Mouse (Mus musculus): ENCODE data around the gene Slfn14. TPM values are rescaled to one million over a fixed set of nuclear protein-coding genes. Genes with fewer than 3 reads are reported as not detected.
"Not testable (repeated sequence)": the region's sequence is repeated elsewhere in the genome, so short reads cannot be mapped to it uniquely, and the experiment has no call there.

The Slfn14 gene
- polyA plus RNA-seq (2015; fragmentation: Nextera tagmentation; extraction: Ambion mirVana), result not detected in 2 replicates

DNA sequence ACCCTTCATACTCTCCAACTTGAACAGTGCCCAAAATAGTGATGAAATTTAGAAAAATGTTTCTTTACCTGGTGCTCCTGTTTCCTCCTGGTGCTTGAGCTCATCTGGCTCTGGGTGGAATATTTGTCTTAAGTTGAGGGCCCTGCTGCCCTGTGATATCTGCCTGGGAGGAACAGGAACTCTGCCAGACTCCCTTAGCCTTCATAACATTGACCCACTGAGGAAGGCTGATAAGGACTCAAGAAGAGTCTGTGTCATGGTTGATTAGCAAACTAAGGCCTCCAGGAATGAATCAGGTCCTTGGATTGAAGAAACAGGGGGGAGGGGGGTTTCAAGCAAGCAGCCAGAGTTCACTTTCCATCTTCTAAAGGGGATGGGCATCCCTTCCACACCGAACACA lies at the start of gene Slfn14:
Gene Slfn14, minus strand, starts transcription at position 161 of the 400 bp plus-strand sequence.
- no peak within 1 kb of the TSS for H3K9ac ChIP-seq (ENCODE audit: low read depth, low read length)
- H3K27ac ChIP-seq (ENCODE audit: low read length), result no peak within 1 kb of the TSS
- H3K27me3 ChIP-seq (ENCODE audit: control insufficient read depth, insufficient read depth, low read depth, low read length), result no peaks in the 10 kb centered on the region
- no peak for ATAC-seq
- no peak within 1 kb of the TSS for H3K4me2 ChIP-seq (ENCODE audit: low read length)
- no peak within 1 kb of the TSS for H3K4me3 ChIP-seq (ENCODE audit: low read depth, low read length)
- peaks cover 6% of the 10 kb centered on the region for H3K4me1 ChIP-seq (ENCODE audit: control insufficient read depth, insufficient read depth, low read length)
- H3K36me3 ChIP-seq (ENCODE audit: control insufficient read depth, insufficient read depth, low read length), result no peaks in the 10 kb centered on the region
- H3K9me3 ChIP-seq (replicated peaks; ENCODE audit: control insufficient read depth, low read length, poor library complexity, severe bottlenecking), result no peaks in the 10 kb centered on the region
- 67% methylated on average over 1 of the region's 1 CpGs for WGBS

DNA sequence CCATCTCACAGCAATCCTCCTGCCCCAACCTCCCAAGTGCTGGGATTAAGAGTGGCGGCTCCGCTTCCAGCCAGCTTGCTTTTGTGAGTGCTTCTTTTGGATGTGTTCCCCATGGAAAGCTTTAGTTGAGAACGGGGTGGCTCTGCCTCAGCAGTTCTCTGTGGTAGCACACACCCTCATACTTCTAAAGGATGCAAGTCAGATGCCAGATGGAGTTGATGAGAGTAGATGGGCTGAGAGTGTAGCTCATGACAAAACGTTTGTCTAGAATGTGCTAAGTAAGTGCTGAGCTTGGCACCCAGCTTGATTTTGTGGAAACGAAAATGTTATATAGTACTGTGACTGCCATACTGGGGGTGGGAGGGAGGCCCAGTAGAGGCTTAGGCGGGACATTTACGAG lies 49.3 kb upstream of the Slfn14 start:
- H3K9me3 ChIP-seq (replicated peaks; ENCODE audit: control insufficient read depth, low read length, poor library complexity, severe bottlenecking), result no peaks in the 10 kb centered on the region
- H3K9ac ChIP-seq (ENCODE audit: low read depth, low read length), result no peak overlapping the region
- H3K27me3 ChIP-seq (ENCODE audit: control insufficient read depth, insufficient read depth, low read depth, low read length), result no peaks in the 10 kb centered on the region
- H3K27ac ChIP-seq (ENCODE audit: low read length), result no peak overlapping the region
- peaks cover 29% of the 10 kb centered on the region for H3K36me3 ChIP-seq (ENCODE audit: control insufficient read depth, insufficient read depth, low read length)
- H3K4me3 ChIP-seq (ENCODE audit: low read depth, low read length), result no peak overlapping the region
- no peak for ATAC-seq
- 92% methylated on average over 7 of the region's 7 CpGs for WGBS
- H3K4me2 ChIP-seq (ENCODE audit: low read length), result no peak overlapping the region
- H3K4me1 ChIP-seq (ENCODE audit: control insufficient read depth, insufficient read depth, low read length), result no peaks in the 10 kb centered on the region

- ATAC-seq, result no peak
- Histone ChIP-seq H3K36me3 (ENCODE audit: control insufficient read depth, insufficient read depth, low read length) (peaks cover 36% of the 10 kb centered on the region), H3K9ac (ENCODE audit: low read depth, low read length) (no peak overlapping the region), H3K27ac (ENCODE audit: low read length) (no peak overlapping the region), H3K9me3 (replicated peaks; ENCODE audit: control insufficient read depth, low read length, poor library complexity, severe bottlenecking) (no peaks in the 10 kb centered on the region), H3K27me3 (ENCODE audit: control insufficient read depth, insufficient read depth, low read depth, low read length) (no peaks in the 10 kb centered on the region), H3K4me2 (ENCODE audit: low read length) (no peak overlapping the region), H3K4me3 (ENCODE audit: low read depth, low read length) (no peak overlapping the region), H3K4me1 (ENCODE audit: control insufficient read depth, insufficient read depth, low read length) (no peaks in the 10 kb centered on the region)
- WGBS, result 60% methylated on average over 3 of the region's 3 CpGs
Measured at GRCm38 (mm10) chr11:83327427-83327826, 40.9 kb upstream of the Slfn14 start.

DNA sequence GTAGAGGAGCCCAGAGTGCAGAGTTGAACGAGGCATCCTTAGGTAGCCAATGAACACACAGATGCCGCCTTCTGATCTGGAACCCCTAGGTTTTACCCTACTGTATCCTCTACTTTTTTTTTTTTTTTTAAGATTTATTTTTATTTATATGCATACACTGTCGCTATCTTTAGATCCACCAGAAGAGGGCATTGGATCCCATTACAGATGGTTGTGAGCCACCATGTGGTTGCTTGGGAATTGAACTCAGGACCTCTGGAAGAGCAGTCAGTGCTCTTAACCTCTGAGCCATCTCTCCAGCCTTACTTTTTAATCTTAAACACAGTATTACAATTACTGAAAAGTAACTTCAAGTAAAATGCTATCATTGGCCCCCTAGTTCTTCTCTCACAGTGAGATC lies 40.2 kb upstream of the Slfn14 start:
- not testable (repeated sequence) for H3K4me3 ChIP-seq (ENCODE audit: low read depth, low read length); H3K9me3 ChIP-seq (replicated peaks; ENCODE audit: control insufficient read depth, low read length, poor library complexity, severe bottlenecking); H3K9ac ChIP-seq (ENCODE audit: low read depth, low read length); H3K27ac ChIP-seq (ENCODE audit: low read length); ATAC-seq; H3K4me2 ChIP-seq (ENCODE audit: low read length); H3K27me3 ChIP-seq (ENCODE audit: control insufficient read depth, insufficient read depth, low read depth, low read length); H3K4me1 ChIP-seq (ENCODE audit: control insufficient read depth, insufficient read depth, low read length)
- H3K36me3 ChIP-seq (ENCODE audit: control insufficient read depth, insufficient read depth, low read length), result peaks cover 43% of the 10 kb centered on the region
- WGBS, result 84% methylated on average over 3 of the region's 3 CpGs

DNA sequence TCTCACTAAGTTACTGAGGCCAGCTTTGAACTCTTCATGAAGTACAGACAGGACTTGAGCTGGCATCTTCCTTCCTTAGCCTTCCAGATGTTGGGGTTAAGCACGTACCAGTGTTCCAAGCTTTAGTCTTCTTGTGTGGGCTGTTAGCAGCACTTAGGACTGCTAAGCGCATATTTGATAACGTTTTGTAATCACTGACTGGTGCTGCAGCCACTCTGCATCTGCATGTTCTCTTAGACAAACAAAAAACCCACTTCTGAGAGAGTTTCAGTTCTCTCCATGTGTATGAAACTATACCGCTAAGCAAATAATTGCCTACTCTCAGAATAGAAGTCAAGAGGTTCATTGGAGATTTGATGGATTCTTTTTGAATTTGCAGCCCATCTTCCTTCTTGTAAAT lies 32.5 kb upstream of the Slfn14 start:
- H3K27ac ChIP-seq (ENCODE audit: low read length), result no peak overlapping the region
- no peaks in the 10 kb centered on the region for H3K27me3 ChIP-seq (ENCODE audit: control insufficient read depth, insufficient read depth, low read depth, low read length)
- no peaks in the 10 kb centered on the region for H3K9me3 ChIP-seq (replicated peaks; ENCODE audit: control insufficient read depth, low read length, poor library complexity, severe bottlenecking)
- H3K9ac ChIP-seq (ENCODE audit: low read depth, low read length), result no peak overlapping the region
- WGBS, result 93% methylated on average over 4 of the region's 4 CpGs
- H3K4me1 ChIP-seq (ENCODE audit: control insufficient read depth, insufficient read depth, low read length), result no peaks in the 10 kb centered on the region
- H3K36me3 ChIP-seq (ENCODE audit: control insufficient read depth, insufficient read depth, low read length), result peaks cover 19% of the 10 kb centered on the region
- no peak for ATAC-seq
- H3K4me2 ChIP-seq (ENCODE audit: low read length), result no peak overlapping the region
- no peak overlapping the region for H3K4me3 ChIP-seq (ENCODE audit: low read depth, low read length)

- Histone ChIP-seq H3K4me2 (ENCODE audit: low read length) (no peak overlapping the region), H3K9ac (ENCODE audit: low read depth, low read length) (no peak overlapping the region), H3K9me3 (replicated peaks; ENCODE audit: control insufficient read depth, low read length, poor library complexity, severe bottlenecking) (no peaks in the 10 kb centered on the region), H3K4me3 (ENCODE audit: low read depth, low read length) (no peak overlapping the region), H3K27ac (ENCODE audit: low read length) (no peak overlapping the region), H3K36me3 (ENCODE audit: control insufficient read depth, insufficient read depth, low read length) (peaks cover 6% of the 10 kb centered on the region; the same call in 1 of the 2 replicates), H3K4me1 (ENCODE audit: control insufficient read depth, insufficient read depth, low read length) (0 out of 2 replicates have a peak, but pooled peaks cover 4% of the 10 kb centered on the region), H3K27me3 (ENCODE audit: control insufficient read depth, insufficient read depth, low read depth, low read length) (no peaks in the 10 kb centered on the region)
- ATAC-seq, result no peak
- 66% methylated on average over 5 of the region's 5 CpGs for WGBS
Measured at GRCm38 (mm10) chr11:83312471-83312870, 25.9 kb upstream of the Slfn14 start.

- no peak overlapping the region for H3K4me2 ChIP-seq (ENCODE audit: low read length)
- no peak for ATAC-seq
- no peaks in the 10 kb centered on the region for H3K36me3 ChIP-seq (ENCODE audit: control insufficient read depth, insufficient read depth, low read length)
- no peaks in the 10 kb centered on the region for H3K27me3 ChIP-seq (ENCODE audit: control insufficient read depth, insufficient read depth, low read depth, low read length)
- H3K4me3 ChIP-seq (ENCODE audit: low read depth, low read length), result no peak overlapping the region
- H3K27ac ChIP-seq (ENCODE audit: low read length), result no peak overlapping the region
- WGBS, result 85% methylated on average over 4 of the region's 4 CpGs
- H3K9ac ChIP-seq (ENCODE audit: low read depth, low read length), result no peak overlapping the region
- no peaks in the 10 kb centered on the region for H3K9me3 ChIP-seq (replicated peaks; ENCODE audit: control insufficient read depth, low read length, poor library complexity, severe bottlenecking)
- H3K4me1 ChIP-seq (ENCODE audit: control insufficient read depth, insufficient read depth, low read length), result peaks cover 33% of the 10 kb centered on the region
Measured at GRCm38 (mm10) chr11:83306700-83307253, 20.3 kb upstream of the Slfn14 start.

DNA sequence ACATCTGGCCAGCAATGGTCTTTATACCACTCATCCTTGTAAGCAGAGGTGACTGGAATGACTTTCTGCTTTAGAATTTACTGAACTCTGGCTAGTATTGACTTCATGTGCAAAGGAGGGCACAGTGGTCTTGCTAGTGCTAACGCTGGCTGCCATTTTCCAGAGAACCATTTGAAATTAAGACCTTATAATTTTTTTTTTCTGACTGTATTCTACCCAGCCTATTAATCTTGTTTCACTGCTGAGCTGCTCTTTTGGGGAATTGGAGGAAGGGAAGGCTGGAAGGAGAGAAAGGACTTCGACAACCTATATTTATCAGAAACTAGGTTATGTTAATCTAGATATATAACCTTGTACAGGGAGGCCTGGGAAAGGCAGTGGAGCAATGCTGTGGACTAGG lies 18.0 kb upstream of the Slfn14 start:
- H3K9ac ChIP-seq (ENCODE audit: low read depth, low read length), result no peak overlapping the region
- WGBS, result 92% methylated on average over 2 of the region's 2 CpGs
- H3K4me1 ChIP-seq (ENCODE audit: control insufficient read depth, insufficient read depth, low read length), result peaks cover 36% of the 10 kb centered on the region

DNA sequence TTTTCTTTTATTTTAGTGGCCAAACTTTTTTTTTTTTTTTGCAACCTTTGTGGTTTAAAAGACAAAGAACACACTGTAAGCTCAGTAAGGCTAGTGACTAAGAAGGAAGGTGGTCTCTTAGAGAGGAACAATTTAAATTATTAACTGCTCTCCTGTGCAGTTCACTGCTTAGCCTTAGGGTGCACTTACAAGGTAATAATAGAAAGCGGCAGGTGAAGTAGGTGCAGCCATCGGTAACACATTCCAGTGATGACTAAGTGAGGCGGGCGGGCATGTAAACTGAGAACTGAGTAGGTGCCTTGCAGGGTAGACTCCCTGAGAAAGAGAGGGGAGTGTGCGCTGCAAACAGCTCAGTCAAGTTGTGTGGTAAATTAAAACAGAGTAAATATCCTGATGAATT lies 17.2 kb upstream of the Slfn14 start:
- H3K36me3 ChIP-seq (ENCODE audit: control insufficient read depth, insufficient read depth, low read length), result no peaks in the 10 kb centered on the region
- H3K27ac ChIP-seq (ENCODE audit: low read length), result no peak overlapping the region
- 68% methylated on average over 5 of the region's 5 CpGs for WGBS

More for the DNA sequence above, 18.0 kb upstream of the Slfn14 start:
- Histone ChIP-seq H3K36me3 (ENCODE audit: control insufficient read depth, insufficient read depth, low read length) (no peaks in the 10 kb centered on the region), H3K4me3 (ENCODE audit: low read depth, low read length) (no peak overlapping the region), H3K4me2 (ENCODE audit: low read length) (peak overlapping the region; percentile 65), H3K27me3 (ENCODE audit: control insufficient read depth, insufficient read depth, low read depth, low read length) (no peaks in the 10 kb centered on the region), H3K27ac (ENCODE audit: low read length) (no peak overlapping the region), H3K9me3 (replicated peaks; ENCODE audit: control insufficient read depth, low read length, poor library complexity, severe bottlenecking) (no peaks in the 10 kb centered on the region)
- no peak for ATAC-seq

More for the DNA sequence above, 17.2 kb upstream of the Slfn14 start:
- Histone ChIP-seq H3K4me2 (ENCODE audit: low read length) (peak overlapping the region; percentile 65), H3K4me3 (ENCODE audit: low read depth, low read length) (peak overlapping the region; percentile 55), H3K9ac (ENCODE audit: low read depth, low read length) (peak overlapping the region; percentile 57; the same call in 1 of the 2 replicates), H3K9me3 (replicated peaks; ENCODE audit: control insufficient read depth, low read length, poor library complexity, severe bottlenecking) (no peaks in the 10 kb centered on the region), H3K4me1 (ENCODE audit: control insufficient read depth, insufficient read depth, low read length) (peaks cover 36% of the 10 kb centered on the region), H3K27me3 (ENCODE audit: control insufficient read depth, insufficient read depth, low read depth, low read length) (no peaks in the 10 kb centered on the region)
- ATAC-seq, result no peak

All from midbrain, embryonic 16.5 days (tissue).